ENCODE assay signal across 8 mouse cellular contexts in genomic region chr11:96823471-96823837, GRCm38 (mm10). TPM values are rescaled to one million over a fixed set of nuclear protein-coding genes. Genes with fewer than 3 reads are reported as not detected.
DNase-seq lines count a peak whose midpoint lies in the region; ATAC-seq lines count a peak whose summit lies in the region.

No protein-coding gene starts in this region.

- H3K4me1 ChIP-seq in erythroblast, embryonic 14.5 days (ENCODE audit: control insufficient read depth): peaks cover 60% of the 10 kb centered on the region
- H3K4me1 ChIP-seq in embryonic facial prominence, embryonic 14.5 days (ENCODE audit: control insufficient read depth, insufficient read depth, low read length): peaks cover 50% of the 10 kb centered on the region
- H3K4me1 ChIP-seq in limb, embryonic 11.5 days (ENCODE audit: control insufficient read depth, insufficient read depth, low read length): peaks cover 28% of the 10 kb centered on the region
- peaks cover 53% of the 10 kb centered on the region for H3K4me1 ChIP-seq in stomach, embryonic 14.5 days (ENCODE audit: control insufficient read depth, insufficient read depth, low read length)

- H3K27ac ChIP-seq in embryonic facial prominence, embryonic 14.5 days (replicated peaks; ENCODE audit: low read depth, low read length): peak overlapping the region; percentile 73
- H3K27ac ChIP-seq in limb, embryonic 11.5 days (replicated peaks; ENCODE audit: low read depth, low read length): peak overlapping the region; percentile 30
- H3K27ac ChIP-seq in stomach, embryonic 14.5 days (ENCODE audit: low read length): peak overlapping the region; percentile 81; the same call in 1 of the 2 replicates

- peaks cover 90% of the 10 kb centered on the region for H3K36me3 ChIP-seq in erythroblast, embryonic 14.5 days (ENCODE audit: control insufficient read depth)
- H3K36me3 ChIP-seq in embryonic facial prominence, embryonic 14.5 days (ENCODE audit: control insufficient read depth, insufficient read depth, low read length): peaks cover 69% of the 10 kb centered on the region
- peaks cover 25% of the 10 kb centered on the region for H3K36me3 ChIP-seq in limb, embryonic 11.5 days (ENCODE audit: control insufficient read depth, insufficient read depth, low read length)
- peaks cover 49% of the 10 kb centered on the region for H3K36me3 ChIP-seq in stomach, embryonic 14.5 days (ENCODE audit: control insufficient read depth, insufficient read depth, low read length)

- peak; percentile 51 for DNase-seq in 3T3-L1 (ENCODE audit: low read depth, low spot score)
- DNase-seq in embryonic facial prominence, embryonic 14.5 days (ENCODE audit: low spot score): no peak
- no peak for DNase-seq in limb, embryonic 11.5 days (ENCODE audit: low spot score)
- no peak for DNase-seq in embryo, embryonic 10 days (ENCODE audit: low spot score)
- no peak for DNase-seq in right cerebral cortex, postnatal 25 days

- H3K9ac ChIP-seq in embryonic facial prominence, embryonic 14.5 days (ENCODE audit: low read depth, low read length): peak overlapping the region; percentile 62
- peak overlapping the region; percentile 56 for H3K9ac ChIP-seq in limb, embryonic 11.5 days (ENCODE audit: low read length)
- H3K9ac ChIP-seq in stomach, embryonic 14.5 days (replicated peaks; ENCODE audit: low read depth, low read length): peak overlapping the region; percentile 31

- peak overlapping the region; percentile 59 for H3K4me3 ChIP-seq in erythroblast, embryonic 14.5 days (replicated peaks)
- peak overlapping the region; percentile 44 for H3K4me3 ChIP-seq in embryonic facial prominence, embryonic 14.5 days (ENCODE audit: low read depth, low read length)
- peak overlapping the region; percentile 52 for H3K4me3 ChIP-seq in limb, embryonic 11.5 days (ENCODE audit: low read depth, low read length)
- H3K4me3 ChIP-seq in stomach, embryonic 14.5 days (ENCODE audit: low read depth, low read length): peak overlapping the region; percentile 34

- H3K9me3 ChIP-seq in erythroblast, embryonic 14.5 days (ENCODE audit: control insufficient read depth, low read length): no peaks in the 10 kb centered on the region
- H3K9me3 ChIP-seq in embryonic facial prominence, embryonic 14.5 days (ENCODE audit: control insufficient read depth, low read length): no peaks in the 10 kb centered on the region
- H3K9me3 ChIP-seq in limb, embryonic 11.5 days (ENCODE audit: control insufficient read depth, low read length): no peaks in the 10 kb centered on the region
- no peaks in the 10 kb centered on the region for H3K9me3 ChIP-seq in stomach, embryonic 14.5 days (ENCODE audit: control insufficient read depth, low read depth, low read length)

- no peaks in the 10 kb centered on the region for H3K27me3 ChIP-seq in erythroblast, embryonic 14.5 days (ENCODE audit: control insufficient read depth)
- H3K27me3 ChIP-seq in embryonic facial prominence, embryonic 14.5 days (replicated peaks; ENCODE audit: control insufficient read depth, insufficient read depth, low read length): no peaks in the 10 kb centered on the region
- no peaks in the 10 kb centered on the region for H3K27me3 ChIP-seq in limb, embryonic 11.5 days (ENCODE audit: control insufficient read depth, insufficient read depth, low read length)
- no peaks in the 10 kb centered on the region for H3K27me3 ChIP-seq in stomach, embryonic 14.5 days (ENCODE audit: control insufficient read depth, insufficient read depth, low read length)

- ATAC-seq in erythroblast, adult 5-6 weeks (replicated peaks; ENCODE audit: low FRiP score, poor library complexity, severe bottlenecking): no peak
- no peak for ATAC-seq in embryonic facial prominence, embryonic 14.5 days (ENCODE audit: low read depth)
- no peak for ATAC-seq in limb, embryonic 11.5 days (ENCODE audit: insufficient number of reproducible peaks, low FRiP score, low TSS enrichment, low read depth)
- ATAC-seq in stomach, embryonic 14.5 days (ENCODE audit: insufficient number of reproducible peaks, insufficient read depth, low FRiP score, low read depth): peak; percentile 4; the same call in 1 of the 2 replicates

- 12% methylated on average over 6 of the region's 13 CpGs for WGBS in embryonic facial prominence, embryonic 14.5 days
- WGBS in limb, embryonic 11.5 days: 11% methylated on average over 13 of the region's 13 CpGs
- 8% methylated on average over 9 of the region's 13 CpGs for WGBS in stomach, embryonic 14.5 days

- peak overlapping the region; percentile 90 for H3K4me2 ChIP-seq in embryonic facial prominence, embryonic 14.5 days (ENCODE audit: low read depth, low read length)
- H3K4me2 ChIP-seq in limb, embryonic 11.5 days (ENCODE audit: low read depth, severe bottlenecking): peak overlapping the region; percentile 97
- H3K4me2 ChIP-seq in stomach, embryonic 14.5 days (replicated peaks; ENCODE audit: low read depth, low read length): peak overlapping the region; percentile 75

RNA-seq across cellular contexts. Expression of gene Nfe2l1, which starts 6.3 kb away (rescaled TPM):
- 3.7 and 4.6 TPM in 2 replicates for polyA plus RNA-seq in erythroblast, embryonic 14.5 days (2012)
- total RNA-seq in erythroblast, adult 5-6 weeks (2015; ENCODE audit: low replicate concordance): 27.0 and 27.1 TPM in 2 replicates
- total RNA-seq in erythroblast, adult 5-6 weeks (2017; ENCODE audit: low replicate concordance): 26.5 and 32.5 TPM in 2 replicates
- polyA plus RNA-seq in embryonic facial prominence, embryonic 14.5 days (2014; fragmentation: Nextera tagmentation; extraction: Ambion mirVana): 54.6 and 56.0 TPM in 2 replicates
- polyA plus RNA-seq in limb, embryonic 11.5 days (2014; fragmentation: Nextera tagmentation; extraction: Ambion mirVana): 30.1 and 33.7 TPM in 2 replicates
- polyA plus RNA-seq in stomach, embryonic 14.5 days (2014; fragmentation: Nextera tagmentation; extraction: Ambion mirVana): 30.4 and 36.4 TPM in 2 replicates

RNA-seq across cellular contexts. Expression of gene Copz2, which starts 26.2 kb away (rescaled TPM):
- 0.20 TPM in 1 of 2 replicates, not detected in the other for polyA plus RNA-seq in erythroblast, embryonic 14.5 days (2012)
- total RNA-seq in erythroblast, adult 5-6 weeks (2015; ENCODE audit: low replicate concordance): not detected in 2 replicates
- total RNA-seq in erythroblast, adult 5-6 weeks (2017; ENCODE audit: low replicate concordance): not detected in 2 replicates
- polyA plus RNA-seq in embryonic facial prominence, embryonic 14.5 days (2014; fragmentation: Nextera tagmentation; extraction: Ambion mirVana): 228 and 237 TPM in 2 replicates
- polyA plus RNA-seq in limb, embryonic 11.5 days (2014; fragmentation: Nextera tagmentation; extraction: Ambion mirVana): 53.8 and 56.8 TPM in 2 replicates
- polyA plus RNA-seq in stomach, embryonic 14.5 days (2014; fragmentation: Nextera tagmentation; extraction: Ambion mirVana): 136 and 141 TPM in 2 replicates

RNA-seq across cellular contexts. Expression of gene Cbx1, which starts 34.5 kb away (rescaled TPM):
- 1.5 and 2.7 TPM in 2 replicates for polyA plus RNA-seq in erythroblast, embryonic 14.5 days (2012)
- 13.6 and 14.4 TPM in 2 replicates for total RNA-seq in erythroblast, adult 5-6 weeks (2015; ENCODE audit: low replicate concordance)
- total RNA-seq in erythroblast, adult 5-6 weeks (2017; ENCODE audit: low replicate concordance): 22.0 and 32.9 TPM in 2 replicates
- polyA plus RNA-seq in embryonic facial prominence, embryonic 14.5 days (2014; fragmentation: Nextera tagmentation; extraction: Ambion mirVana): 80.2 and 82.8 TPM in 2 replicates
- 172 and 179 TPM in 2 replicates for polyA plus RNA-seq in limb, embryonic 11.5 days (2014; fragmentation: Nextera tagmentation; extraction: Ambion mirVana)
- 100 and 105 TPM in 2 replicates for polyA plus RNA-seq in stomach, embryonic 14.5 days (2014; fragmentation: Nextera tagmentation; extraction: Ambion mirVana)

RNA-seq across cellular contexts. Expression of gene Snx11, which starts 46.1 kb away (rescaled TPM):
- 1.4 TPM in 2 replicates for polyA plus RNA-seq in erythroblast, embryonic 14.5 days (2012)
- total RNA-seq in erythroblast, adult 5-6 weeks (2015; ENCODE audit: low replicate concordance): 1.3 and 12.3 TPM in 2 replicates
- 10.2 and 16.3 TPM in 2 replicates for total RNA-seq in erythroblast, adult 5-6 weeks (2017; ENCODE audit: low replicate concordance)
- 11.2 and 11.7 TPM in 2 replicates for polyA plus RNA-seq in embryonic facial prominence, embryonic 14.5 days (2014; fragmentation: Nextera tagmentation; extraction: Ambion mirVana)
- 10.3 and 11.3 TPM in 2 replicates for polyA plus RNA-seq in limb, embryonic 11.5 days (2014; fragmentation: Nextera tagmentation; extraction: Ambion mirVana)
- 8.3 and 9.6 TPM in 2 replicates for polyA plus RNA-seq in stomach, embryonic 14.5 days (2014; fragmentation: Nextera tagmentation; extraction: Ambion mirVana)

Comparison
In these comparisons a context has a peak if more than half of its experiments do, and no peak if none do; other contexts are left out.
1. H3K27ac ChIP-seq: peak in every context shown above with its lines; median percentile 81 in stomach, embryonic 14.5 days; 73 in embryonic facial prominence, embryonic 14.5 days; 30 in limb, embryonic 11.5 days.
2. RNA of gene Copz2, which starts 26.2 kb away (polyA plus RNA-seq): 228 to 237 TPM in embryonic facial prominence, embryonic 14.5 days, 136 to 141 TPM in stomach, embryonic 14.5 days and 53.8 to 56.8 TPM in limb, embryonic 11.5 days; 0.20 TPM in erythroblast, embryonic 14.5 days; every median in the first group is over 10 times any median in the second.
3. RNA of gene Cbx1, which starts 34.5 kb away (polyA plus RNA-seq): 172 to 179 TPM in limb, embryonic 11.5 days, 100 to 105 TPM in stomach, embryonic 14.5 days and 80.2 to 82.8 TPM in embryonic facial prominence, embryonic 14.5 days; 1.5 to 2.7 TPM in erythroblast, embryonic 14.5 days; every median in the first group is over 10 times any median in the second.
4. Peak in every context shown above with its lines, with median percentiles within 50 percentile points of each other: H3K4me3 ChIP-seq, H3K4me2 ChIP-seq and H3K9ac ChIP-seq.